Mouse (Mus musculus): ENCODE data around the gene Abcd3. TPM values are rescaled to one million over a fixed set of nuclear protein-coding genes. Genes with fewer than 3 reads are reported as not detected.

Abcd3 gene
- total and polyA plus RNA-seq, 2 experiments from 2014 or later = 43.5 to 65.9 TPM

- 85% methylated on average over 3 of the region's 3 CpGs for WGBS
Measured at GRCm38 (mm10) chr3:121851006-121851405, 35.9 kb upstream of the Abcd3 start.

GRCm38 (mm10) chr3:121850381-121850780 lies 35.3 kb upstream of the Abcd3 start:
- Histone ChIP-seq H3K27ac (ENCODE audit: low read depth) (no peak overlapping the region), H3K4me3 (ENCODE audit: low read depth, low read length) (no peak overlapping the region), H3K9ac (replicated peaks; ENCODE audit: low read depth, low read length) (no peak overlapping the region), H3K27me3 (ENCODE audit: control insufficient read depth, insufficient read depth, low read length) (no peaks in the 10 kb centered on the region), H3K4me1 (ENCODE audit: control insufficient read depth, insufficient read depth) (no peaks in the 10 kb centered on the region), H3K9me3 (replicated peaks; ENCODE audit: control insufficient read depth, low read length) (no peaks in the 10 kb centered on the region), H3K4me2 (ENCODE audit: low read depth, low read length) (no peak overlapping the region), H3K36me3 (replicated peaks; ENCODE audit: control insufficient read depth, insufficient read depth, low read length) (no peaks in the 10 kb centered on the region)
- DNase-seq (ENCODE audit: low spot score) (no peak), ATAC-seq (ENCODE audit: insufficient read depth, low read depth) (no peak)
- TF ChIP-seq CTCF (IDR thresholded peaks at IDR 0.05; ENCODE audit: low read depth) = no peak
- no peak for TF ChIP-seq EP300 (IDR thresholded peaks at IDR 0.05; ENCODE audit: low read depth)
- WGBS = 87% methylated on average over 4 of the region's 4 CpGs

More at GRCm38 (mm10) chr3:121851006-121851405, 35.9 kb upstream of the Abcd3 start:
- no peaks in the 10 kb centered on the region for H3K27me3 ChIP-seq (ENCODE audit: control insufficient read depth, insufficient read depth, low read length)
- TF ChIP-seq CTCF (IDR thresholded peaks at IDR 0.05; ENCODE audit: low read depth) (no peak), EP300 (IDR thresholded peaks at IDR 0.05; ENCODE audit: low read depth) (no peak)
- no peak overlapping the region for H3K9ac ChIP-seq (replicated peaks; ENCODE audit: low read depth, low read length)
- H3K4me2 ChIP-seq (ENCODE audit: low read depth, low read length) = no peak overlapping the region
- no peaks in the 10 kb centered on the region for H3K36me3 ChIP-seq (replicated peaks; ENCODE audit: control insufficient read depth, insufficient read depth, low read length)
- ATAC-seq (ENCODE audit: insufficient read depth, low read depth) (no peak), DNase-seq (ENCODE audit: low spot score) (no peak)
- no peak overlapping the region for H3K4me3 ChIP-seq (ENCODE audit: low read depth, low read length)
- no peak overlapping the region for H3K27ac ChIP-seq (ENCODE audit: low read depth)
- no peaks in the 10 kb centered on the region for H3K4me1 ChIP-seq (ENCODE audit: control insufficient read depth, insufficient read depth)
- H3K9me3 ChIP-seq (replicated peaks; ENCODE audit: control insufficient read depth, low read length) = no peaks in the 10 kb centered on the region

GRCm38 (mm10) chr3:121847296-121847695 lies 32.2 kb upstream of the Abcd3 start:
- Histone ChIP-seq H3K9me3 (replicated peaks; ENCODE audit: control insufficient read depth, low read length) (no peaks in the 10 kb centered on the region), H3K27me3 (ENCODE audit: control insufficient read depth, insufficient read depth, low read length) (no peaks in the 10 kb centered on the region), H3K4me3 (ENCODE audit: low read depth, low read length) (no peak overlapping the region), H3K36me3 (replicated peaks; ENCODE audit: control insufficient read depth, insufficient read depth, low read length) (no peaks in the 10 kb centered on the region), H3K27ac (ENCODE audit: low read depth) (no peak overlapping the region), H3K4me1 (ENCODE audit: control insufficient read depth, insufficient read depth) (no peaks in the 10 kb centered on the region), H3K9ac (replicated peaks; ENCODE audit: low read depth, low read length) (no peak overlapping the region), H3K4me2 (ENCODE audit: low read depth, low read length) (no peak overlapping the region)
- no peak for DNase-seq (ENCODE audit: low spot score)
- no peak for ATAC-seq (ENCODE audit: insufficient read depth, low read depth)
- TF ChIP-seq CTCF (IDR thresholded peaks at IDR 0.05; ENCODE audit: low read depth) = no peak
- TF ChIP-seq EP300 (IDR thresholded peaks at IDR 0.05; ENCODE audit: low read depth) = no peak

GRCm38 (mm10) chr3:121844658-121845057 lies 29.6 kb upstream of the Abcd3 start:
- H3K27me3 ChIP-seq (ENCODE audit: control insufficient read depth, insufficient read depth, low read length) = no peaks in the 10 kb centered on the region
- no peaks in the 10 kb centered on the region for H3K9me3 ChIP-seq (replicated peaks; ENCODE audit: control insufficient read depth, low read length)
- H3K9ac ChIP-seq (replicated peaks; ENCODE audit: low read depth, low read length) = no peak overlapping the region
- no peak for DNase-seq (ENCODE audit: low spot score)
- no peaks in the 10 kb centered on the region for H3K4me1 ChIP-seq (ENCODE audit: control insufficient read depth, insufficient read depth)
- no peak overlapping the region for H3K4me2 ChIP-seq (ENCODE audit: low read depth, low read length)
- no peak overlapping the region for H3K27ac ChIP-seq (ENCODE audit: low read depth)
- H3K4me3 ChIP-seq (ENCODE audit: low read depth, low read length) = no peak overlapping the region
- H3K36me3 ChIP-seq (replicated peaks; ENCODE audit: control insufficient read depth, insufficient read depth, low read length) = no peaks in the 10 kb centered on the region
- TF ChIP-seq EP300 (IDR thresholded peaks at IDR 0.05; ENCODE audit: low read depth) (no peak), CTCF (IDR thresholded peaks at IDR 0.05; ENCODE audit: low read depth) (no peak)
- ATAC-seq (ENCODE audit: insufficient read depth, low read depth) = no peak
- WGBS = 86% methylated on average over 6 of the region's 6 CpGs

- Histone ChIP-seq H3K4me1 (ENCODE audit: control insufficient read depth, insufficient read depth) (no peaks in the 10 kb centered on the region), H3K9ac (replicated peaks; ENCODE audit: low read depth, low read length) (no peak overlapping the region), H3K27me3 (ENCODE audit: control insufficient read depth, insufficient read depth, low read length) (no peaks in the 10 kb centered on the region), H3K36me3 (replicated peaks; ENCODE audit: control insufficient read depth, insufficient read depth, low read length) (no peaks in the 10 kb centered on the region), H3K27ac (ENCODE audit: low read depth) (no peak overlapping the region), H3K4me3 (ENCODE audit: low read depth, low read length) (no peak overlapping the region), H3K4me2 (ENCODE audit: low read depth, low read length) (no peak overlapping the region), H3K9me3 (replicated peaks; ENCODE audit: control insufficient read depth, low read length) (no peaks in the 10 kb centered on the region)
- WGBS = 75% methylated on average over 3 of the region's 3 CpGs
- DNase-seq (ENCODE audit: low spot score) (no peak), ATAC-seq (ENCODE audit: insufficient read depth, low read depth) (no peak)
- TF ChIP-seq CTCF (IDR thresholded peaks at IDR 0.05; ENCODE audit: low read depth) = no peak
- no peak for TF ChIP-seq EP300 (IDR thresholded peaks at IDR 0.05; ENCODE audit: low read depth)
Measured at GRCm38 (mm10) chr3:121844013-121844412, 28.9 kb upstream of the Abcd3 start.

GRCm38 (mm10) chr3:121843254-121843653 lies 28.2 kb upstream of the Abcd3 start:
- Histone ChIP-seq H3K27ac (ENCODE audit: low read depth) (no peak overlapping the region), H3K27me3 (ENCODE audit: control insufficient read depth, insufficient read depth, low read length) (no peaks in the 10 kb centered on the region), H3K9me3 (replicated peaks; ENCODE audit: control insufficient read depth, low read length) (no peaks in the 10 kb centered on the region), H3K4me1 (ENCODE audit: control insufficient read depth, insufficient read depth) (no peaks in the 10 kb centered on the region), H3K4me2 (ENCODE audit: low read depth, low read length) (no peak overlapping the region), H3K36me3 (replicated peaks; ENCODE audit: control insufficient read depth, insufficient read depth, low read length) (no peaks in the 10 kb centered on the region), H3K9ac (replicated peaks; ENCODE audit: low read depth, low read length) (no peak overlapping the region), H3K4me3 (ENCODE audit: low read depth, low read length) (no peak overlapping the region)
- TF ChIP-seq EP300 (IDR thresholded peaks at IDR 0.05; ENCODE audit: low read depth) = no peak
- TF ChIP-seq CTCF (IDR thresholded peaks at IDR 0.05; ENCODE audit: low read depth) = no peak
- DNase-seq (ENCODE audit: low spot score) (no peak), ATAC-seq (ENCODE audit: insufficient read depth, low read depth) (no peak)
- 88% methylated on average over 5 of the region's 5 CpGs for WGBS
